Mouse (Mus musculus) limb, embryonic 12.5 days (tissue): ENCODE results near the gene Sppl3. TPM values are rescaled to one million over a fixed set of nuclear protein-coding genes. Genes with fewer than 3 reads are reported as not detected.
A peak's percentile ranks its signal among the peaks of the same experiment; 100 is the strongest.

Experiments used
- ATAC-seq: fragments of 200-750 bp; cut with Nextera tagmentation; 2 replicates; pipeline ENCODE4 v1.8.0; 2017; ENCODE audit warnings: low read depth, moderate TSS enrichment; ENCODE audit not compliant: insufficient number of reproducible peaks, insufficient read depth, low FRiP score, low TSS enrichment
- H3K27ac ChIP-seq: fragments of 300-500 bp; sonication (generic); 2 replicates; pipeline ENCODE4 v1.5.1; 2016; ENCODE audit warnings: mild to moderate bottlenecking, moderate library complexity
- H3K27me3 ChIP-seq: fragments of 300-500 bp; sonication (generic); 2 replicates; pipeline ENCODE4 v1.6.1; 2016; ENCODE audit warnings: mild to moderate bottlenecking, moderate library complexity
- H3K36me3 ChIP-seq: fragments of 300-500 bp; sonication (generic); 2 replicates; pipeline ENCODE4 v1.6.1; 2016; ENCODE audit warnings: mild to moderate bottlenecking, moderate library complexity
- H3K4me1 ChIP-seq: fragments of 300-500 bp; sonication (generic); replicated peaks from 2 replicates; pipeline ENCODE4 v1.6.1; 2016
- H3K4me2 ChIP-seq: fragments of 300-500 bp; sonication (generic); 2 replicates; pipeline ENCODE4 v1.6.1; 2016; ENCODE audit warnings: mild to moderate bottlenecking, moderate library complexity
- H3K4me3 ChIP-seq: fragments of 300-500 bp; sonication (generic); replicated peaks from 2 replicates; pipeline ENCODE4 v1.5.1; 2016; ENCODE audit warnings: mild to moderate bottlenecking
- H3K9ac ChIP-seq: fragments of 300-500 bp; sonication (generic); replicated peaks from 2 replicates; pipeline ENCODE4 v1.6.1; 2016; ENCODE audit warnings: mild to moderate bottlenecking, moderate library complexity
- H3K9me3 ChIP-seq: fragments of 300-500 bp; sonication (generic); 2 replicates; pipeline ENCODE4 v1.6.1; 2016; ENCODE audit warnings: mild to moderate bottlenecking, moderate library complexity
- WGBS: fragments of 180-500 bp; shearing (Covaris S2); methylation state at CpG from one replicate; pipeline ENCODE4 v1.1.7; 2016; 5-methylcytosine and 5-hydroxymethylcytosine counted together
- polyA plus RNA-seq: library from polyadenylated mRNA; unstranded; fragments of >200 nt; fragmentation: Nextera tagmentation; extraction: Ambion mirVana; gene quantifications from 2 replicates; pipeline ENCODE4 v1.2.1, GENCODE M21; 2016

The Sppl3 gene
- polyA plus RNA-seq: 17.3 and 36.9 TPM in 2 replicates

GRCm38 (mm10) chr5:115010577-115011216 is at the start of gene Sppl3:
Sppl3 (plus strand) TSS chr5:115011137.
- peak within 1 kb of the TSS; percentile 91 for H3K4me2 ChIP-seq
- H3K36me3 ChIP-seq: no peaks in the 10 kb centered on the region
- peaks cover 23% of the 10 kb centered on the region for H3K4me1 ChIP-seq
- no peaks in the 10 kb centered on the region for H3K9me3 ChIP-seq
- H3K27me3 ChIP-seq: no peaks in the 10 kb centered on the region
- 1% methylated on average over 45 of the region's 65 CpGs for WGBS
- ATAC-seq: peak; percentile 86
- peak within 1 kb of the TSS; percentile 97 for H3K9ac ChIP-seq
- peak within 1 kb of the TSS; percentile 98 for H3K4me3 ChIP-seq
- peak within 1 kb of the TSS; percentile 91 for H3K27ac ChIP-seq

- Histone ChIP-seq H3K4me1 (peaks cover 5% of the 10 kb centered on the region; the same call in 1 of the 2 replicates), H3K36me3 (no peaks in the 10 kb centered on the region), H3K9ac (no peak overlapping the region; the same call in 1 of the 2 replicates), H3K4me2 (no peak overlapping the region), H3K27ac (no peak overlapping the region), H3K9me3 (no peaks in the 10 kb centered on the region), H3K4me3 (no peak overlapping the region), H3K27me3 (peaks cover 1% of the 10 kb centered on the region; the same call in 1 of the 2 replicates)
- ATAC-seq: no peak
- 34% methylated on average over 4 of the region's 4 CpGs for WGBS
Observed at GRCm38 (mm10) chr5:114961590-114962360, 49.2 kb upstream of the Sppl3 start.

DNA sequence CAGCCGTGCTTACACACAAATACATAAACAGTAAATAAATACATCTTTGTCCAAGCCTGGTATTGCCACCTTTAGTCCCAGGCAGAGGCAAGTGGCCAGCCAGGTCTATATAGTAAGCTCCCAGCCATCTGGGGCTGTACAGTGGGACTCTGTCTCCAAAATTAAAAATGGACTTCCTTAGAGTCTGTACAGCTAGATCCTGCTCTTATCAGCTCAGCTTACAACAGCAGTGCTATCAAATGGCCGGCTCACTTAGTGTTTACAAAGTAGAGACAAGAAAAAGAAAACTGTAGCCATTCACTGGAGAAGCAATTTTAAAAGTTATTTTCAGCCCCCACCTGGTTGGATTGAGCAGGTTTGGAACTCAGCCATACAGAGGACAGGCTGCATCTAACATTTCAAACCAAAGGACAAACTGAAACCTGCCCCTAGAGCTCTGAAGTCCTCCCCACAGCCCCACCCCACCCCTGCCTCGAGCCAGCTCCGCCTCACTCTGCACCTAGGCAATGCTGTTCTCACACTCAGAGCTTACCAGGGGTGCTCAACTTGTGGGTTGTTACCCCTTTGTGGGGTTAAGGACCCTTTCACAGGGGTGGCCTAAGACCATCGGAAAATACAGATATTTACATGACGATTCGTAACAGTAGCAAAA is 46.5 kb upstream of the Sppl3 start:
- H3K9ac ChIP-seq: no peak overlapping the region
- 60% methylated on average over 7 of the region's 7 CpGs for WGBS
- peaks cover 5% of the 10 kb centered on the region for H3K4me1 ChIP-seq
- H3K36me3 ChIP-seq: no peaks in the 10 kb centered on the region
- no peak overlapping the region for H3K4me2 ChIP-seq
- no peak overlapping the region for H3K4me3 ChIP-seq
- H3K9me3 ChIP-seq: no peaks in the 10 kb centered on the region
- ATAC-seq: no peak
- H3K27ac ChIP-seq: no peak overlapping the region
- H3K27me3 ChIP-seq: peaks cover 25% of the 10 kb centered on the region

DNA sequence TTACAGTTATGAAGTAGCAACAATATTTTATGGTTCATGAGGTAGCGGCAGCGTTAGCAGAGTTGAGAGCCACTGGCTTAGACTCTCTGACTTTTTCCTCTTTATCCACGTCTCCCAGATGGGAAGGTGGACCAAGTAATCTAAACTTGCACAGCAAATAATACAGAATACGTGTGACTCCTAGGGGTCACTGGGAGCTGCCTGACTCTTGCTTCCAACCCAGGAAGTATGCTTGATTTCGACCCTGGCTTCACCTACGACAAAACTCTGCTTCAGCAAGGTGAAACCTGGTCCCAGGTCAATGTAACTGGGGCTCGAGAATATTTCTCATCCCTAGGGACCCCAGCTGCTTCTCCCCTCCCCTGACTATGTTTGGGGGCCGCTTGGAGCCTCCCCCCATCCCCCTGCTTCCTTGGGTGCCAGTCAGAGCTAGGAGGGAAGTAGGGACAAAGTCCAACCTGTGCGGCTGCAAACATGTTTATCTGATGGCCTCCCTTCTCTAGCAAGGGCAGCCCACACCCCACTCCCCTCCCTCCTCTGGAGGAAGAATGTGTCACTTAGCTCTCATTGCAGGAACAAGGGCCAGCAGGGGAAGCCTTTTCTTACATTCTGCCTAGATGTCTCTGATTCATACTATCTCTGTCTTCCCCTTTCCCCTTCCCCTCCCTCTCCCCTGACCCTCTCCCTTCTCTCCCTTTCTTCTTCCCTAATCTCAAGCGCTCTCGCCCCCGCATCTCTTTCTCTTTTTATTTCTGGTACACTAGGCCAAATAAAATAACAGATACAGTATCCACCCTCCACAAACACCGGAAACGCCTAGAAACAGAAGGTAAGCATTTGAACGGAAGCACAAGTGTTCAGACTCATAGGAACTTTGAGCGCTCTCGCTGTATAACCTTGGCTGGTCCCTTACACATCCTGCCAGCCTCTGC is 45.7 kb upstream of the Sppl3 start:
- Histone ChIP-seq H3K27ac (no peak overlapping the region), H3K4me2 (no peak overlapping the region), H3K36me3 (no peaks in the 10 kb centered on the region), H3K4me1 (peaks cover 5% of the 10 kb centered on the region), H3K4me3 (no peak overlapping the region), H3K9ac (no peak overlapping the region), H3K27me3 (peaks cover 25% of the 10 kb centered on the region), H3K9me3 (no peaks in the 10 kb centered on the region)
- ATAC-seq: no peak
- WGBS: 64% methylated on average over 17 of the region's 17 CpGs

DNA sequence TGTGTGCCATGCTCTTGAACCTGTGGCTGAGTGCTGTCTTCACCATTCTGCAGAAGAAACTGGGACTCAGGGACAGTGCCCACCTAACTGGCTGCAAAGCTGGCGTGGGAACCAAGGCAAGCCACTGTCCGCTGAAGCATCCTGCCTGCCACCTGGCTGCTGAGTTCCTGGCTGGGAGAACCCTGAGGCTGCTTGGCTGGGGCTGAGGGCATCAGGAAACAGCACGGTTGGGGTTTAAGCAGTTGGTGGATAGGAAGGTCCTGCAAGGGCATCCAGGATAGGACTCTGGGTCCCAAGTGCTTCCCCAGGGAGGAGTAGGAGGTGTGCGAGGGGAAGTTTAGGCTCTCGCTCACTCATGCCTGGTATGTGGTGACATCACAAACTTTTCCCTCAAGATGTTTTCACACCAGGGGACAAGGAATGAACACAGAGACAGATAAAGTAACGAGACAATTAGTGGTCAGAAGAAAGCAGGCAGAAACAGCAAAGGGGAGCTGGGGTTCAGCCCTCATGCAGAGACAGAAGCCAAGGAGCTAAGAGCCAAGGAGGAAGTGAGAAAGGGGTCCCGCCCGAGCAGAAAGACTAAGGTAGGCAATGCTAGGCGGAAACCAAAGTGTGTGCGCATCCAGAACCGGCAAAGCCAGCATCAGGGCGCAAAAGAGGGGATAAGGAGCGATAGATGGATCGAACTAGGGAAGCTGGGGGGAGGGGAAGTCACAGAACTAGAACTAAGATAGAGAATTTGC is 43.2 kb upstream of the Sppl3 start:
- Histone ChIP-seq H3K4me1 (peaks cover 5% of the 10 kb centered on the region), H3K36me3 (no peaks in the 10 kb centered on the region), H3K9me3 (no peaks in the 10 kb centered on the region), H3K4me2 (no peak overlapping the region), H3K27me3 (peaks cover 25% of the 10 kb centered on the region), H3K9ac (no peak overlapping the region), H3K4me3 (no peak overlapping the region), H3K27ac (no peak overlapping the region)
- WGBS: 42% methylated on average over 14 of the region's 14 CpGs
- ATAC-seq: no peak

DNA sequence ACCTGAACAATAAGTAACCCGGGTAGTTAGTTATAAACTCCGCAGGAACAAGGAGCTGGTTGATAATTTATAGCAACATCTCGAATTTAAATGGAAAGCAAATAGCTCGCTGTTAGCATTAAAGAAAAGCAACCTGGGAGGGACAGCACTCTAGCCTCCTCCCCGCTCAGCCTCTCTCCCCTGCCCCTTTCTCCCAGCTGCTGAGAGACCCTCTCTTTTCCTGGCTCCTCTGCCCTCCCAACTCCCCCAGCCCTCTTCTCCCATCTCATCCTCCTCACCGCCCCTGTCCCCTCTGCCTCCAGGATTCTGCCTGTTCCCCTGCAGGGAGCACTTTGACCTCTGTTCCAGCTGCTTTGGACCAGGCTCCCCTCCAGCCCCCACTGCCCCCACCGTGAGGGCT is 42.3 kb upstream of the Sppl3 start:
- Histone ChIP-seq H3K4me3 (no peak overlapping the region), H3K9me3 (no peaks in the 10 kb centered on the region), H3K27me3 (peaks cover 25% of the 10 kb centered on the region), H3K9ac (no peak overlapping the region), H3K4me1 (peaks cover 5% of the 10 kb centered on the region), H3K27ac (no peak overlapping the region), H3K4me2 (no peak overlapping the region), H3K36me3 (no peaks in the 10 kb centered on the region)
- WGBS: 34% methylated on average over 7 of the region's 7 CpGs
- no peak for ATAC-seq

DNA sequence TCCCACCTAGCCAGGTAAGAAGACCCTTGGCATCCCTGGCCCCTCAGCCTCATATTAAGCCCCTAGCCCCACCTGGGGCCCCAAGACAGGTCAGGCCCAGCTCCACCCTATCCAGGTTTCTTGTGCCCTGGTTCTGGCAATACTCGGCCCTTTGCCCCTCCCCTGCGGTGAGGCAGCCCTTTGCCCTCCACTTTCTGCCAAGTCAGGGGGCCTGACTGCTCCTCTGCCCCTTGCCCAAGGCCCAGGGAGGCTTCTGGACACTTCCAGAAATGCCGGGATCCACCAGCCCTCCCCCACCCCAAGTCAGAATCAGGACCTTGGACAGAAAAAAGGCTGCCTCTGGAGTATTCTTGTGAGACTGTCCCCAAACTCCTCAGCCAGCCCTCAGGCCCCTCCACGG is 41.9 kb upstream of the Sppl3 start:
- Histone ChIP-seq H3K9ac (no peak overlapping the region), H3K27ac (no peak overlapping the region)
- WGBS: 18% methylated on average over 4 of the region's 4 CpGs

GRCm38 (mm10) chr5:114969609-114970215 is 41.2 kb upstream of the Sppl3 start:
- H3K4me2 ChIP-seq: no peak overlapping the region
- H3K9ac ChIP-seq: no peak overlapping the region
- H3K27me3 ChIP-seq: peaks cover 25% of the 10 kb centered on the region
- peaks cover 5% of the 10 kb centered on the region for H3K4me1 ChIP-seq
- H3K9me3 ChIP-seq: no peaks in the 10 kb centered on the region
- no peaks in the 10 kb centered on the region for H3K36me3 ChIP-seq
- no peak overlapping the region for H3K27ac ChIP-seq
- no peak for ATAC-seq
- no peak overlapping the region for H3K4me3 ChIP-seq
- WGBS: 61% methylated on average over 13 of the region's 13 CpGs

More for the DNA sequence above, 41.9 kb upstream of the Sppl3 start:
- Histone ChIP-seq H3K27me3 (peaks cover 25% of the 10 kb centered on the region), H3K36me3 (no peaks in the 10 kb centered on the region), H3K4me3 (no peak overlapping the region), H3K9me3 (no peaks in the 10 kb centered on the region), H3K4me1 (peaks cover 5% of the 10 kb centered on the region), H3K4me2 (no peak overlapping the region)
- no peak for ATAC-seq

GRCm38 (mm10) chr5:114970824-114971227 is 40.1 kb upstream of the Sppl3 start, which contains the start of gene Hnf1a:
Hnf1a (minus strand) TSS chr5:114971094.
- ATAC-seq: no peak
- no peaks in the 10 kb centered on the region for H3K9me3 ChIP-seq
- H3K36me3 ChIP-seq: no peaks in the 10 kb centered on the region
- peaks cover 25% of the 10 kb centered on the region for H3K27me3 ChIP-seq
- H3K4me3 ChIP-seq: no peak within 1 kb of the TSS
- H3K4me1 ChIP-seq: no peaks in the 10 kb centered on the region; the same call in 1 of the 2 replicates
- no peak within 1 kb of the TSS for H3K4me2 ChIP-seq
- H3K27ac ChIP-seq: no peak within 1 kb of the TSS
- H3K9ac ChIP-seq: no peak within 1 kb of the TSS
- WGBS: 86% methylated on average over 17 of the region's 17 CpGs

DNA sequence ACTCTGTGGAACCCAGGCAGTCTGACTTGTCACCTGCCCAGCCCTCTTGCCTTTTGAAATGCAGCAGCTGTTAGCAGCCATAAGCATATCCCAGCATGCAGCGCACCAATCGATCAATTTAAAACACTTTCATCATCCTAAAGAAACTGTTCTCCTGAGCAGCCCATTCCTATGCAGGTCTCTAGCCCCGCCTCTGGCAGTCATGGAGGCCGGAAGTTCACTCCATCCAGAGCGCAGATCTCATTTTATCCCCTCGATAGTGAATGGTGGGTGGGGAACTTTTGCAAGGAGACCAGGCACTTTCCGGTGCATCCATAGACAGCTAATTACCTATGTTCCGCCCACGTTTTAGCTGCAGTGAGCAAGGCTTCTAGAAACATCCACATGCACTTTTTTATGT is 38.7 kb upstream of the Sppl3 start:
- Histone ChIP-seq H3K9ac (no peak overlapping the region), H3K27me3 (peaks cover 20% of the 10 kb centered on the region), H3K9me3 (no peaks in the 10 kb centered on the region), H3K27ac (no peak overlapping the region), H3K4me2 (no peak overlapping the region), H3K4me1 (no peaks in the 10 kb centered on the region; the same call in 1 of the 2 replicates), H3K4me3 (no peak overlapping the region), H3K36me3 (no peaks in the 10 kb centered on the region)
- WGBS: 77% methylated on average over 9 of the region's 9 CpGs
- no peak for ATAC-seq
